Mouse (Mus musculus) spleen, adult 2 months (tissue): ENCODE data around the gene Dip2c.

ENCODE experiments used
- CTCF ChIP-seq: fragments of 200-500 bp; IDR thresholded peaks from 2 replicates; pipeline ENCODE4 v1.5.1; 2011; ENCODE audit warnings: mild to moderate bottlenecking, inconsistent platforms; ENCODE audit not compliant: insufficient read depth, insufficient read length, insufficient replicate concordance; ENCODE audit errors: extremely low read depth
- POLR2A ChIP-seq: fragments of 200-500 bp; IDR thresholded peaks from 2 replicates; pipeline ENCODE4 v1.6.1; 2011; ENCODE audit warnings: low read depth, low read length, inconsistent platforms

GRCm38 (mm10) chr13:9599334-9600096 is 323.2 kb downstream of the Dip2c start:
- no peak for TF ChIP-seq CTCF
- no peak for TF ChIP-seq POLR2A
